1 mouse cellular context compared by ENCODE assay signal in genomic region chr9:122886372-122887179, GRCm38 (mm10).
TF ChIP-seq lines count a peak whose summit lies in the region.

No protein-coding gene starts in this region.

TF ChIP-seq in C2C12, 6 proteins besides CTCF, POLR2A, EP300 and RAD21 (continued from another document):
- TF ChIP-seq FOSL1 (IDR thresholded peaks at IDR 0.05; ENCODE audit: insufficient read depth, low read length, poor library complexity, severe bottlenecking) (no peak), MYOG (IDR thresholded peaks at IDR 0.05; ENCODE audit: control insufficient read depth, extremely low read depth, insufficient read length) (no peak), USF1 (IDR thresholded peaks at IDR 0.05; ENCODE audit: low read depth) (no peak)
